Mouse (Mus musculus): ENCODE data around the gene Zfp873.
A peak's percentile ranks its signal among the peaks of the same experiment; 100 is the strongest.
"Not testable (repeated sequence)": the region's sequence is repeated elsewhere in the genome, so short reads cannot be mapped to it uniquely, and the experiment has no call there.

Gene Zfp873

GRCm38 (mm10) chr10:82047597-82048459, at the start of gene Zfp873:
Gene Zfp873 (plus strand): TSS chr10:82048123.
- peak; percentile 94 for DNase-seq (ENCODE audit: low spot score in 2 of 2)

DNA sequence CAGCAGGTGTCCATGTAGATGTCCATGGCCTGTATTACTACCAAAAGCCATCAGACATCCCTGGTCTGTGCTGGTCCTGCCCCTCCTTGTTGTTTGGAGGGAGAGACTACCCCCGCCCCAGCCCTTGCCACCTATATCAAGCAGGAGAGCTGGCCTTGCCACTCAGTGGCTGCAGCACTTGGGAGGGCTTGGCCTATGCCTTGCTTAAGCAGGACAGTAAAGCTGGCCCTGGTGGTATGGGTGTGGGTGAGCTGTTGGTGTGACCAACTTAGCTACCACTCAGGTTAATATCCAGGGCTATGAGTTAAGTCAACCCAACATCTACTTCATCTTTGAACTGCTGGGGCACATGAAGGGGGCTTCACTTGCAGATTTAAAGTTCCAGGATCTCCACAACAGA, 44.7 kb upstream of the Zfp873 start:
- not testable (repeated sequence) for DNase-seq (ENCODE audit: low spot score in 2 of 2)

GRCm38 (mm10) chr10:82004822-82005221, 43.1 kb upstream of the Zfp873 start:
- DNase-seq (ENCODE audit: low spot score in 2 of 2) = not testable (repeated sequence)

DNA sequence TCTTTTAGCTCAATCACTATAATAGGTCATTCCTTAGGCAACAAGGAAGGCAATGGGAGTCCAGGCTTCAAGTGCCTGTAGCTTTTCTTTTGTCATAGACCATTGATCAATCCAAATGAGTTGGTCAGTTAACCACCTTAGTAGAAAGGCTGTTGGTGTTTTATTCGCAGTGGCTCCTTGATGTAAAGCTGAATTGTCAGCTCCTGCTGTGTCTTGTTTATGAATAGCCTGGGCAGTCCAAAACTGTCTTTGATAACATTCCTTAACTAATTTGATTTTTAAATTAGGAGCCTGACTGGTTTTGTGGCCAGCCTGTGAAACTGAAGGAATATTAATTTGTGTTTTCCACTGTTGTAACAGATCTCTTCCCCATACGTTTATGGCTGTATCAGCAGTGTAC, 5.7 kb upstream of the Zfp873 start:
- no peak for DNase-seq (ENCODE audit: low spot score in 2 of 2)

DNA sequence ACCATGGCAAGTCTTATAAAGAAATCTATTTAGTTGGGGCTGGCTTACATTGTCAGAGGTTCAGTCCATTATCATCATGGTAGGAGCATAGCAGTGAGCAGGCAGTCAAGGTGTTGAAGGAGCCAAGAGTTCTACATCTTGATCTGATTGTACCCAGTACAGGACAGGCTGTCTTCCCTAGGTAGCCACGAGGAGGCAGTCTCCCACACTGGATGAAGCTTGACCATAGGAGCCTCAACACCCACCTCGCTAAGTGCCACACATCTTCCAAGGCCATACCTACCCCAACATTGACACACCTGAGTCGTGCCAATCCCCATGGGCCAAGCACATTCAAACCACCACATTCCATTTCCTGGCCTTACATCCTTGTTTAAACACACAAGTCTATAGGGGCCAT, 1.3 kb upstream of the Zfp873 start:
- no peak for DNase-seq (ENCODE audit: low spot score in 2 of 2)

GRCm38 (mm10) chr10:82048460-82048804, 509 bp downstream of the Zfp873 start:
- not testable (repeated sequence) for DNase-seq (ENCODE audit: low spot score in 2 of 2)

DNA sequence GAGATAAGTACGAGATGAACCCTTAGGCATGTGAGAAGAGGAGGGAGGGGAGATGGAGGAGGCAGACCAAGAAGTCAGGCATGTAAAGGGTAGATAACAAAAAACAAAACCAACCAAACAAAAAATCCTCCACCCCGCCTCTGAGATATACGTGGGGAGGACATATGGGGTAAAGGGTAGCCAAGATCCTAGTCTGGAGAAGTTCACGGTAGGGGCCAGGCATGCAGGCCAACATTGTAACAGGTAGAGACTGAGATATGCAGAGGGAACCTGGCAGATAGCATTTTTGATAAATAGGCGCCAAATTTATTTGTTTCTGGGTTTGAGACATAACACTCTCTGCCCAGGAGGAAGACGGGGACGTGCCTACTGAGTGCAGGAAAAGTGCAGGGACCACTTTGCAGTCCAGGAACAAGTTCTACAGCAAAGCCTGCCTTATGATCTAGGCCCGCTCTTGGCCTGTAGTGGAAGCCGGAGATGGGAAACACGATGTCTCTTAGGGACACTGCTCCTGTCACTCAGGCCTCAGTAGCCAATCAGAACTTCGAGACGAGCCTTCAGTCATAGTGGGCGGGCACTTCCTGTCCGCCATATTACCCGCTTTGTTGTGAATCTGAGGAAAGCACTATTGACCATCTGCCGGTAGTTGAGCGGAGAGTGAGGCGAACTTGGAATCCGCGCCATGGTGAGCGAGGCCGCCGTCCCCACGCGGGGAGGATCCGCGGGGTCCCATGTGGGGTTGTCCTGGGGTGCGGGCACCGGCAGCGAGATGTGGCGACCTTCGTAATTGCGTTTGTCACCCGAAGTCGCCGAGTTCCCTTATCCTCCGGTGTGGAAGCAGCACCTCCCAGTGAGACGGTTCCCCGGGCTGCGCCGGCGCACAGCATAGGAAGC, 35.1 kb downstream of the Zfp873 start, which contains the start of gene BC024063:
Gene BC024063 (plus strand): TSS at position 626 of the 894 bp plus-strand sequence.
- peak; percentile 70 to 83 for DNase-seq (ENCODE audit: low spot score in 2 of 2)

- DNase-seq (ENCODE audit: low spot score in 2 of 2) = not testable (repeated sequence)
These were observed 35.7 kb downstream of the Zfp873 start for GRCm38 (mm10) chr10:82083622-82083971.

All from frontal cortex, postnatal 36 days (tissue).